Mouse (Mus musculus) olfactory bulb, adult 2 months (tissue): ENCODE measurements around the gene Cracr2b.

Experiments
- CTCF ChIP-seq: fragments of 200-500 bp; IDR thresholded peaks from 2 replicates; pipeline ENCODE4 v1.5.1; 2012; ENCODE audit warnings: low read depth, mild to moderate bottlenecking, low read length, moderate library complexity; ENCODE audit not compliant: insufficient read depth
- POLR2A ChIP-seq: fragments of 200-500 bp; IDR thresholded peaks from 2 replicates; pipeline ENCODE4 v1.6.1; 2012; ENCODE audit warnings: mild to moderate bottlenecking, low read depth, low read length, moderate library complexity; ENCODE audit not compliant: insufficient read depth

DNA sequence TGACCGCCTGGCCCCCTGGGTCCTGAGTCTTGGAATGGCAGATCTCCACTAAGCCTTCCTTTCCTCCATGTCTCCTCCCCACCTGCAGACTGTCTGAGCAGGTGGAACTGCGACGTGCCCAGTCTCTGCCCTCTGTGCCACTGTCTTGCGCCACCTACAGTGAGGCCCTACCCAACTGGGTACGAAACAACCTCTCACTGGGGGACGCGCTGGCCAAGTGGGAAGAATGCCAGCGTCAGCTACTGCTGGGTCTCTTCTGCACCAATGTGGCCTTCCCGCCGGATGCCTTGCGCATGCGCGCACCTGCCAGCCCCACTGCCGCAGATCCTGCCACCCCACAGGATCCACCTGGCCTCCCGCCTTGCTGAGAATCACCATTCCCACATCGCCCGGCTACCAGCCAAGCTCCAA is 1.6 kb upstream of the Cracr2b start:
- no peak for TF ChIP-seq CTCF
- TF ChIP-seq POLR2A = no peak
